11 mouse cellular contexts compared by ENCODE assay signal in genomic region chr2:144299749-144300669, GRCm38 (mm10). TPM values are rescaled to one million over a fixed set of nuclear protein-coding genes. Genes with fewer than 3 reads are reported as not detected.
A peak's percentile ranks its signal among the peaks of the same experiment; 100 is the strongest.
DNase-seq lines count a peak whose midpoint lies in the region; ATAC-seq and TF ChIP-seq lines count a peak whose summit lies in the region.
"Had no signal": no experiment of that assay in that cellular context is flagged by ENCODE, and none has a peak within 500 bp of the region (broad histone marks: within the 10 kb centered on the region; RNA-seq: fewer than 3 reads in every experiment).

No protein-coding gene starts in this region.

- H3K9ac ChIP-seq in liver, embryonic 12.5 days: no peak overlapping the region
- no peak overlapping the region for H3K9ac ChIP-seq in hindbrain, postnatal 0 days (replicated peaks; ENCODE audit: low read length)
- no peak overlapping the region for H3K9ac ChIP-seq in forebrain, embryonic 15.5 days (replicated peaks)

- no peak for TF ChIP-seq CTCF in hindbrain, postnatal 0 days (IDR thresholded peaks at IDR 0.05; ENCODE audit: low read depth)

- H3K27ac ChIP-seq in liver, embryonic 12.5 days: 0 out of 2 replicates have a peak overlapping the region, but pooled peaks have one; percentile 2
- no peak overlapping the region for H3K27ac ChIP-seq in hindbrain, postnatal 0 days
- no peak overlapping the region for H3K27ac ChIP-seq in forebrain, embryonic 15.5 days (replicated peaks)

- no peak overlapping the region for H3K4me3 ChIP-seq in liver, embryonic 12.5 days
- H3K4me3 ChIP-seq in hindbrain, postnatal 0 days (ENCODE audit: low read length): no peak overlapping the region
- H3K4me3 ChIP-seq in forebrain, embryonic 15.5 days: no peak overlapping the region

- H3K27me3 ChIP-seq in liver, embryonic 12.5 days (replicated peaks): no peaks in the 10 kb centered on the region
- no peaks in the 10 kb centered on the region for H3K27me3 ChIP-seq in hindbrain, postnatal 0 days (ENCODE audit: insufficient read depth, low read length)
- no peaks in the 10 kb centered on the region for H3K27me3 ChIP-seq in forebrain, embryonic 15.5 days

- no peak for ATAC-seq in liver, embryonic 12.5 days
- peak; percentile 52 for ATAC-seq in activated CD4-positive, CD25-positive, alpha-beta regulatory T cell, adult 4 months
- peak; percentile 43 to 54 for ATAC-seq in hematopoietic stem cell, adult 5-6 weeks (replicated peaks in 1 of 2; ENCODE audit: insufficient read depth in 1 of 2, low FRiP score in 2 of 2, low TSS enrichment in 1 of 2, low read depth in 1 of 2, poor library complexity in 2 of 2, severe bottlenecking in 2 of 2)
- ATAC-seq in hindbrain, postnatal 0 days: no peak
- ATAC-seq in forebrain, embryonic 15.5 days (replicated peaks): no peak

- peaks cover 23% of the 10 kb centered on the region for H3K4me1 ChIP-seq in liver, embryonic 12.5 days
- H3K4me1 ChIP-seq in hindbrain, postnatal 0 days (ENCODE audit: insufficient read depth, low read length): no peaks in the 10 kb centered on the region
- no peaks in the 10 kb centered on the region for H3K4me1 ChIP-seq in forebrain, embryonic 15.5 days

- 49% methylated on average over 9 of the region's 9 CpGs for WGBS in liver, embryonic 12.5 days (ENCODE audit: insufficient replicate concordance)
- WGBS in hindbrain, postnatal 0 days: 71% methylated on average over 9 of the region's 9 CpGs
- WGBS in forebrain, embryonic 15.5 days: 77% methylated on average over 9 of the region's 9 CpGs

- no peak overlapping the region for H3K4me2 ChIP-seq in liver, embryonic 12.5 days
- H3K4me2 ChIP-seq in hindbrain, postnatal 0 days (ENCODE audit: low read depth, low read length): no peak overlapping the region
- H3K4me2 ChIP-seq in forebrain, embryonic 15.5 days (replicated peaks): no peak overlapping the region

- no peak for DNase-seq in liver
- peak; percentile 65 for DNase-seq in naive thymus-derived CD4-positive, alpha-beta T cell, adult 2 months (ENCODE audit: low read depth)
- DNase-seq in hindbrain, postnatal 0 days (ENCODE audit: low spot score): no peak
- DNase-seq in right cerebral cortex, postnatal 10 days (ENCODE audit: low spot score in 2 of 2): no peak
- DNase-seq: thymus, adult 2 months had no signal

- no peaks in the 10 kb centered on the region for H3K9me3 ChIP-seq in liver, embryonic 12.5 days (replicated peaks)
- no peaks in the 10 kb centered on the region for H3K9me3 ChIP-seq in hindbrain, postnatal 0 days (ENCODE audit: low read length)
- H3K9me3 ChIP-seq in forebrain, embryonic 15.5 days: no peaks in the 10 kb centered on the region

- H3K36me3 ChIP-seq in liver, embryonic 12.5 days: no peaks in the 10 kb centered on the region
- H3K36me3 ChIP-seq in hindbrain, postnatal 0 days (ENCODE audit: insufficient read depth, low read length): no peaks in the 10 kb centered on the region
- H3K36me3 ChIP-seq in forebrain, embryonic 15.5 days: no peaks in the 10 kb centered on the region

RNA-seq across cellular contexts. Expression of gene Snx5, which starts 29.3 kb away (rescaled TPM):
- 104 and 107 TPM in 2 replicates for polyA plus RNA-seq in liver, embryonic 12.5 days (2016; fragmentation: Nextera tagmentation; extraction: Ambion mirVana)
- polyA plus RNA-seq in activated CD4-positive, CD25-positive, alpha-beta regulatory T cell, adult 4 months (2017; shearing (Covaris generic)): 100 to 1,000 TPM in 1 of 2 experiments, 10 to 100 TPM in 1; 85.8 to 119 TPM
- total RNA-seq in hematopoietic stem cell, adult 5-6 weeks (2017): 265 and 321 TPM in 2 replicates
- 67.1 and 67.2 TPM in 2 replicates for total RNA-seq in hindbrain, postnatal 0 days (2014; rRNA removed)
- polyA plus RNA-seq in hindbrain, postnatal 0 days (2015; fragmentation: Nextera tagmentation; extraction: Ambion mirVana): 68.1 and 71.6 TPM in 2 replicates
- 58.8 and 62.4 TPM in 2 replicates for polyA plus RNA-seq in forebrain, embryonic 15.5 days (2015; fragmentation: Nextera tagmentation; extraction: Ambion mirVana)

RNA-seq across cellular contexts. Expression of gene Mgme1, which starts 29.5 kb away (rescaled TPM):
- polyA plus RNA-seq in liver, embryonic 12.5 days (2016; fragmentation: Nextera tagmentation; extraction: Ambion mirVana): 17.4 and 19.0 TPM in 2 replicates
- 10 to 100 TPM in 1 of 2 experiments, 1 to 10 TPM in 1; 6.4 to 11.9 TPM for polyA plus RNA-seq in activated CD4-positive, CD25-positive, alpha-beta regulatory T cell, adult 4 months (2017; shearing (Covaris generic))
- total RNA-seq in hematopoietic stem cell, adult 5-6 weeks (2017): 31.5 and 32.1 TPM in 2 replicates
- 4.4 and 5.1 TPM in 2 replicates for total RNA-seq in hindbrain, postnatal 0 days (2014; rRNA removed)
- 6.5 and 6.6 TPM in 2 replicates for polyA plus RNA-seq in hindbrain, postnatal 0 days (2015; fragmentation: Nextera tagmentation; extraction: Ambion mirVana)
- 10.9 and 12.8 TPM in 2 replicates for polyA plus RNA-seq in forebrain, embryonic 15.5 days (2015; fragmentation: Nextera tagmentation; extraction: Ambion mirVana)

RNA-seq across cellular contexts. Expression of gene Ovol2, which starts 31.9 kb away (rescaled TPM):
- 0.08 TPM in 1 of 2 replicates, not detected in the other for polyA plus RNA-seq in liver, embryonic 12.5 days (2016; fragmentation: Nextera tagmentation; extraction: Ambion mirVana)
- not detected for polyA plus RNA-seq in activated CD4-positive, CD25-positive, alpha-beta regulatory T cell, adult 4 months (2017; shearing (Covaris generic))
- total RNA-seq in hematopoietic stem cell, adult 5-6 weeks (2017): not detected in 2 replicates
- total RNA-seq in hindbrain, postnatal 0 days (2014; rRNA removed): not detected in 2 replicates
- 0.09 TPM in 1 of 2 replicates, not detected in the other for polyA plus RNA-seq in hindbrain, postnatal 0 days (2015; fragmentation: Nextera tagmentation; extraction: Ambion mirVana)
- not detected in 2 replicates for polyA plus RNA-seq in forebrain, embryonic 15.5 days (2015; fragmentation: Nextera tagmentation; extraction: Ambion mirVana)
- total RNA-seq: gastrocnemius, postnatal 4 days; neutrophil, adult 5-6 weeks had no signal

Comparison
In these comparisons a context has a peak if more than half of its experiments do, and no peak if none do; other contexts are left out.
1. ATAC-seq: peak in activated CD4-positive, CD25-positive, alpha-beta regulatory T cell, adult 4 months (single experiment) and hematopoietic stem cell, adult 5-6 weeks (2 of 2); none in liver, embryonic 12.5 days (single experiment), hindbrain, postnatal 0 days (single experiment) and forebrain, embryonic 15.5 days (single experiment).